In genomic region chr19:4149283-4149682, GRCm38 (mm10) we compare ENCODE assay signal across 7 mouse cellular contexts. TPM values are rescaled to one million over a fixed set of nuclear protein-coding genes. Genes with fewer than 3 reads are reported as not detected.
DNase-seq lines count a peak whose midpoint lies in the region; ATAC-seq and TF ChIP-seq lines count a peak whose summit lies in the region.

No protein-coding gene starts in this region.

- H3K4me2 ChIP-seq in neural tube, embryonic 11.5 days (ENCODE audit: low read depth): peak overlapping the region; percentile 64
- peak overlapping the region; percentile 86 for H3K4me2 ChIP-seq in forebrain, embryonic 13.5 days
- H3K4me2 ChIP-seq in limb, embryonic 11.5 days (ENCODE audit: low read depth, severe bottlenecking): peak overlapping the region; percentile 90

- no peaks in the 10 kb centered on the region for H3K9me3 ChIP-seq in neural tube, embryonic 11.5 days (ENCODE audit: control insufficient read depth, low read length)
- H3K9me3 ChIP-seq in forebrain, embryonic 13.5 days (replicated peaks): no peaks in the 10 kb centered on the region
- H3K9me3 ChIP-seq in limb, embryonic 11.5 days (ENCODE audit: control insufficient read depth, low read length): no peaks in the 10 kb centered on the region

- no peaks in the 10 kb centered on the region for H3K27me3 ChIP-seq in neural tube, embryonic 11.5 days (ENCODE audit: control insufficient read depth, insufficient read depth, low read length)
- H3K27me3 ChIP-seq in forebrain, embryonic 13.5 days: no peaks in the 10 kb centered on the region
- H3K27me3 ChIP-seq in limb, embryonic 11.5 days (ENCODE audit: control insufficient read depth, insufficient read depth, low read length): no peaks in the 10 kb centered on the region
- H3K27me3 ChIP-seq in small intestine, adult 2 months (ENCODE audit: control insufficient read depth, insufficient read depth, low read length): no peaks in the 10 kb centered on the region

- no peak for DNase-seq in neural tube, embryonic 11.5 days (ENCODE audit: low spot score)
- no peak for DNase-seq in neural tube, embryonic 10.5 days (ENCODE audit: extremely low spot score, low spot score)
- DNase-seq in limb, embryonic 11.5 days (ENCODE audit: low spot score): no peak
- DNase-seq in right cerebral cortex, postnatal 10 days (ENCODE audit: low spot score in 2 of 2): no peak
- no peak for DNase-seq in embryo, embryonic 10.5 days (ENCODE audit: low spot score)

- no peak overlapping the region for H3K27ac ChIP-seq in neural tube, embryonic 11.5 days (ENCODE audit: low read depth, low read length)
- H3K27ac ChIP-seq in forebrain, embryonic 13.5 days: no peak overlapping the region
- H3K27ac ChIP-seq in limb, embryonic 11.5 days (replicated peaks; ENCODE audit: low read depth, low read length): no peak overlapping the region
- H3K27ac ChIP-seq in small intestine, adult 2 months (ENCODE audit: insufficient read depth, low read depth, low read length): peak overlapping the region; percentile 86

- ATAC-seq in neural tube, embryonic 11.5 days (ENCODE audit: insufficient read depth, low FRiP score, low TSS enrichment): no peak
- ATAC-seq in forebrain, embryonic 13.5 days: no peak
- ATAC-seq in limb, embryonic 11.5 days (ENCODE audit: insufficient number of reproducible peaks, low FRiP score, low TSS enrichment, low read depth): no peak

- H3K4me3 ChIP-seq in neural tube, embryonic 11.5 days (ENCODE audit: low read depth, low read length): peak overlapping the region; percentile 80
- peak overlapping the region; percentile 84 for H3K4me3 ChIP-seq in forebrain, embryonic 13.5 days
- peak overlapping the region; percentile 86 for H3K4me3 ChIP-seq in limb, embryonic 11.5 days (ENCODE audit: low read depth, low read length)
- peak overlapping the region; percentile 94 for H3K4me3 ChIP-seq in small intestine, adult 2 months (ENCODE audit: low read depth, low read length)

- WGBS in neural tube, embryonic 11.5 days: 95% methylated on average over 11 of the region's 11 CpGs
- whole genome bisulfite sequencing in forebrain, embryonic 13.5 days: 91% methylated on average over 11 of the region's 11 CpGs
- 82% methylated on average over 11 of the region's 11 CpGs for WGBS in limb, embryonic 11.5 days
- 40% methylated on average over 11 of the region's 11 CpGs for WGBS in small intestine, adult 2 months

- H3K9ac ChIP-seq in neural tube, embryonic 11.5 days (ENCODE audit: low read length): peak overlapping the region; percentile 78; the same call in 1 of the 2 replicates
- H3K9ac ChIP-seq in forebrain, embryonic 13.5 days: peak overlapping the region; percentile 88
- H3K9ac ChIP-seq in limb, embryonic 11.5 days (ENCODE audit: low read length): peak overlapping the region; percentile 85

- H3K4me1 ChIP-seq in neural tube, embryonic 11.5 days (ENCODE audit: control insufficient read depth, insufficient read depth, low read length): peaks cover 8% of the 10 kb centered on the region
- peaks cover 26% of the 10 kb centered on the region for H3K4me1 ChIP-seq in forebrain, embryonic 13.5 days
- H3K4me1 ChIP-seq in limb, embryonic 11.5 days (ENCODE audit: control insufficient read depth, insufficient read depth, low read length): peaks cover 15% of the 10 kb centered on the region
- peaks cover 12% of the 10 kb centered on the region for H3K4me1 ChIP-seq in small intestine, adult 2 months (ENCODE audit: control insufficient read depth, insufficient read depth, insufficient read length, low read length)

- peaks cover 3% of the 10 kb centered on the region; the same call in 1 of the 2 replicates for H3K36me3 ChIP-seq in neural tube, embryonic 11.5 days (ENCODE audit: control insufficient read depth, insufficient read depth, low read length)
- peaks cover 44% of the 10 kb centered on the region for H3K36me3 ChIP-seq in forebrain, embryonic 13.5 days (ENCODE audit: poor library complexity, severe bottlenecking)
- peaks cover 11% of the 10 kb centered on the region for H3K36me3 ChIP-seq in limb, embryonic 11.5 days (ENCODE audit: control insufficient read depth, insufficient read depth, low read length)
- peaks cover 40% of the 10 kb centered on the region for H3K36me3 ChIP-seq in small intestine, adult 2 months (ENCODE audit: control insufficient read depth, insufficient read depth, low read length)

- no peak for TF ChIP-seq CTCF in small intestine, adult 2 months (IDR thresholded peaks at IDR 0.05; ENCODE audit: extremely low read depth, insufficient read length, insufficient replicate concordance, low read depth, low read length)

- no peak for TF ChIP-seq POLR2A in small intestine, adult 2 months (IDR thresholded peaks at IDR 0.05; ENCODE audit: low read depth, low read length)

RNA-seq across cellular contexts. Expression of gene Coro1b, which starts 0.9 kb away (rescaled TPM):
- polyA plus RNA-seq in neural tube, embryonic 11.5 days (2014; fragmentation: Nextera tagmentation; extraction: Ambion mirVana): 128 TPM in 2 replicates
- 126 and 144 TPM in 2 replicates for polyA plus RNA-seq in forebrain, embryonic 13.5 days (2015; fragmentation: Nextera tagmentation; extraction: Ambion mirVana)
- 116 and 124 TPM in 2 replicates for polyA plus RNA-seq in limb, embryonic 11.5 days (2014; fragmentation: Nextera tagmentation; extraction: Ambion mirVana)
- 264 and 493 TPM in 2 replicates for polyA plus RNA-seq in small intestine, adult 2 months (2012; rRNA removed)

RNA-seq across cellular contexts. Expression of gene Ptprcap, which starts 4.1 kb away (rescaled TPM):
- polyA plus RNA-seq in neural tube, embryonic 11.5 days (2014; fragmentation: Nextera tagmentation; extraction: Ambion mirVana): 0.92 and 1.8 TPM in 2 replicates
- 0.33 and 0.65 TPM in 2 replicates for polyA plus RNA-seq in forebrain, embryonic 13.5 days (2015; fragmentation: Nextera tagmentation; extraction: Ambion mirVana)
- polyA plus RNA-seq in limb, embryonic 11.5 days (2014; fragmentation: Nextera tagmentation; extraction: Ambion mirVana): 1.1 and 1.5 TPM in 2 replicates
- polyA plus RNA-seq in small intestine, adult 2 months (2012; rRNA removed): 95.3 and 169 TPM in 2 replicates

RNA-seq across cellular contexts. Expression of gene Cabp4, which starts 5.5 kb away (rescaled TPM):
- 0.11 TPM in 1 of 2 replicates, not detected in the other for polyA plus RNA-seq in neural tube, embryonic 11.5 days (2014; fragmentation: Nextera tagmentation; extraction: Ambion mirVana)
- polyA plus RNA-seq in forebrain, embryonic 13.5 days (2015; fragmentation: Nextera tagmentation; extraction: Ambion mirVana): 0.09 and 0.13 TPM in 2 replicates
- polyA plus RNA-seq in limb, embryonic 11.5 days (2014; fragmentation: Nextera tagmentation; extraction: Ambion mirVana): not detected in 2 replicates
- 0.25 and 0.42 TPM in 2 replicates for polyA plus RNA-seq in small intestine, adult 2 months (2012; rRNA removed)

RNA-seq across cellular contexts. Expression of gene Gpr152, which starts 9.7 kb away (rescaled TPM):
- not detected in 2 replicates for polyA plus RNA-seq in neural tube, embryonic 11.5 days (2014; fragmentation: Nextera tagmentation; extraction: Ambion mirVana)
- polyA plus RNA-seq in forebrain, embryonic 13.5 days (2015; fragmentation: Nextera tagmentation; extraction: Ambion mirVana): 0.04 TPM in 1 of 2 replicates, not detected in the other
- not detected in 2 replicates for polyA plus RNA-seq in limb, embryonic 11.5 days (2014; fragmentation: Nextera tagmentation; extraction: Ambion mirVana)
- polyA plus RNA-seq in small intestine, adult 2 months (2012; rRNA removed): 0.06 TPM in 1 of 2 replicates, not detected in the other

RNA-seq across cellular contexts. Expression of gene Rps6kb2, which starts 13.9 kb away (rescaled TPM):
- 52.6 and 52.7 TPM in 2 replicates for polyA plus RNA-seq in neural tube, embryonic 11.5 days (2014; fragmentation: Nextera tagmentation; extraction: Ambion mirVana)
- 56.6 and 61.6 TPM in 2 replicates for polyA plus RNA-seq in forebrain, embryonic 13.5 days (2015; fragmentation: Nextera tagmentation; extraction: Ambion mirVana)
- polyA plus RNA-seq in limb, embryonic 11.5 days (2014; fragmentation: Nextera tagmentation; extraction: Ambion mirVana): 44.7 and 48.9 TPM in 2 replicates
- polyA plus RNA-seq in small intestine, adult 2 months (2012; rRNA removed): 37.9 and 42.5 TPM in 2 replicates

Comparison
In these comparisons a context has a peak if more than half of its experiments do, and no peak if none do; other contexts are left out.
1. RNA of gene Ptprcap, which starts 4.1 kb away (polyA plus RNA-seq): 95.3 to 169 TPM in small intestine, adult 2 months; 1.1 to 1.5 TPM in limb, embryonic 11.5 days, 0.92 to 1.8 TPM in neural tube, embryonic 11.5 days and 0.33 to 0.65 TPM in forebrain, embryonic 13.5 days; every median in the first group is over 10 times any median in the second.
2. Peak in every context shown above with its lines, with median percentiles within 50 percentile points of each other: H3K4me2 ChIP-seq, H3K4me3 ChIP-seq and H3K9ac ChIP-seq.